Mouse (Mus musculus) lung, postnatal 0 days (tissue): ENCODE measurements around the gene Rasal1. TPM values are rescaled to one million over a fixed set of nuclear protein-coding genes. Genes with fewer than 3 reads are reported as not detected.
A peak's percentile ranks its signal among the peaks of the same experiment; 100 is the strongest.

ENCODE experiments used
- ATAC-seq: fragments of 200-750 bp; cut with Nextera tagmentation; 2 replicates; pipeline ENCODE4 v1.8.0; 2017; ENCODE audit warnings: moderate library complexity
- DNase-seq: peaks from one replicate; pipeline ENCODE4 v3.0.0-alpha.2; 2016; ENCODE audit warnings: low spot score
- H3K27ac ChIP-seq: fragments of 300-500 bp; sonication (generic); 2 replicates; pipeline ENCODE4 v1.5.1; 2014; ENCODE audit warnings: antibody characterized with exemption, mild to moderate bottlenecking, low read length, mixed read lengths
- H3K27me3 ChIP-seq: fragments of 300-500 bp; sonication (generic); replicated peaks from 2 replicates; pipeline ENCODE4 v1.6.1; 2014; ENCODE audit warnings: low read length, mixed read lengths; ENCODE audit not compliant: insufficient read depth
- H3K36me3 ChIP-seq: fragments of 300-500 bp; sonication (generic); 2 replicates; pipeline ENCODE4 v1.6.1; 2014; ENCODE audit warnings: low read length, mixed read lengths; ENCODE audit not compliant: insufficient read depth
- H3K4me1 ChIP-seq: fragments of 300-500 bp; sonication (generic); 2 replicates; pipeline ENCODE4 v1.6.1; 2014; ENCODE audit warnings: antibody characterized with exemption, low read depth, low read length, mixed read lengths; ENCODE audit not compliant: insufficient read depth
- H3K4me2 ChIP-seq: fragments of 300-500 bp; sonication (generic); replicated peaks from 2 replicates; pipeline ENCODE4 v1.6.1; 2014; ENCODE audit warnings: low read depth, mild to moderate bottlenecking, low read length, moderate library complexity, mixed read lengths
- H3K4me3 ChIP-seq: fragments of 300-500 bp; sonication (generic); 2 replicates; pipeline ENCODE4 v1.5.1; 2014; ENCODE audit warnings: low read depth, low read length
- H3K9ac ChIP-seq: fragments of 300-500 bp; sonication (generic); replicated peaks from 2 replicates; pipeline ENCODE4 v1.6.1; 2014; ENCODE audit warnings: low read depth, mild to moderate bottlenecking
- H3K9me3 ChIP-seq: fragments of 300-500 bp; sonication (generic); 2 replicates; pipeline ENCODE4 v1.6.1; 2016; ENCODE audit warnings: low read length, mixed read lengths
- CTCF ChIP-seq: IDR thresholded peaks from 2 replicates; pipeline ENCODE4 v1.5.1; 2016; ENCODE audit warnings: antibody characterized with exemption, mild to moderate bottlenecking
- EP300 ChIP-seq: IDR thresholded peaks from 2 replicates; pipeline ENCODE4 v1.6.1; 2016; ENCODE audit warnings: antibody characterized with exemption, mild to moderate bottlenecking, control low read depth
- WGBS: fragments of 180-500 bp; shearing (Covaris S2); extraction: QIAGEN DNeasy Blood & Tissue Kit; methylation state at CpG from one replicate; pipeline ENCODE4 v1.1.7; 2014; 5-methylcytosine and 5-hydroxymethylcytosine counted together
- polyA plus RNA-seq: library from polyadenylated mRNA; unstranded; fragments of >200 nt; fragmentation: Nextera tagmentation; extraction: Ambion mirVana; gene quantifications from 2 replicates; pipeline ENCODE4 v1.2.1, GENCODE M21; 2015

Rasal1 gene
- polyA plus RNA-seq, 1 experiment from 2014 or later: not detected

GRCm38 (mm10) chr5:120627515-120628300 lies 20.9 kb upstream of the Rasal1 start:
- Histone ChIP-seq H3K27ac (no peak overlapping the region), H3K4me3 (no peak overlapping the region), H3K9ac (no peak overlapping the region), H3K9me3 (no peaks in the 10 kb centered on the region), H3K27me3 (no peaks in the 10 kb centered on the region), H3K4me2 (no peak overlapping the region), H3K36me3 (peaks cover 29% of the 10 kb centered on the region), H3K4me1 (no peaks in the 10 kb centered on the region)
- WGBS: 90% methylated on average over 15 of the region's 15 CpGs
- TF ChIP-seq CTCF: no peak
- no peak for TF ChIP-seq EP300
- ATAC-seq (no peak), DNase-seq (no peak)

- ATAC-seq (no peak), DNase-seq (no peak)
- no peak overlapping the region for H3K27ac ChIP-seq
- H3K9ac ChIP-seq: no peak overlapping the region
- H3K4me3 ChIP-seq: no peak overlapping the region
- no peaks in the 10 kb centered on the region for H3K27me3 ChIP-seq
- peaks cover 20% of the 10 kb centered on the region for H3K36me3 ChIP-seq
- no peak overlapping the region for H3K4me2 ChIP-seq
- TF ChIP-seq CTCF (no peak; the same call in 1 of the 2 replicates), EP300 (no peak)
- 53% methylated on average over 7 of the region's 7 CpGs for WGBS
- H3K9me3 ChIP-seq: no peaks in the 10 kb centered on the region
- H3K4me1 ChIP-seq: no peaks in the 10 kb centered on the region
Observed at GRCm38 (mm10) chr5:120628624-120629023, 20.0 kb upstream of the Rasal1 start.

GRCm38 (mm10) chr5:120631128-120631527 lies 17.5 kb upstream of the Rasal1 start:
- H3K9ac ChIP-seq: no peak overlapping the region
- no peaks in the 10 kb centered on the region for H3K9me3 ChIP-seq
- H3K36me3 ChIP-seq: peaks cover 15% of the 10 kb centered on the region
- no peak for DNase-seq
- no peak overlapping the region for H3K4me3 ChIP-seq
- no peaks in the 10 kb centered on the region for H3K4me1 ChIP-seq
- H3K4me2 ChIP-seq: no peak overlapping the region
- TF ChIP-seq CTCF (no peak), EP300 (no peak)
- no peak overlapping the region for H3K27ac ChIP-seq
- ATAC-seq: no peak
- WGBS: 13% methylated on average over 29 of the region's 29 CpGs
- no peaks in the 10 kb centered on the region for H3K27me3 ChIP-seq

GRCm38 (mm10) chr5:120631892-120632291 lies 16.7 kb upstream of the Rasal1 start:
- no peak for ATAC-seq
- no peak overlapping the region for H3K9ac ChIP-seq
- no peak overlapping the region for H3K4me3 ChIP-seq
- TF ChIP-seq EP300 (no peak), CTCF (0 out of 2 replicates have a peak, but pooled peaks have one; percentile 1)
- H3K27ac ChIP-seq: no peak overlapping the region
- DNase-seq: no peak
- peaks cover 9% of the 10 kb centered on the region for H3K36me3 ChIP-seq
- no peaks in the 10 kb centered on the region for H3K4me1 ChIP-seq
- H3K9me3 ChIP-seq: no peaks in the 10 kb centered on the region
- 90% methylated on average over 5 of the region's 5 CpGs for WGBS
- no peak overlapping the region for H3K4me2 ChIP-seq
- no peaks in the 10 kb centered on the region for H3K27me3 ChIP-seq

GRCm38 (mm10) chr5:120634131-120634530 lies 14.5 kb upstream of the Rasal1 start, which contains the start of gene Cfap73:
Gene Cfap73 (minus strand): TSS chr5:120634235.
- no peaks in the 10 kb centered on the region for H3K27me3 ChIP-seq
- no peak for DNase-seq
- H3K4me3 ChIP-seq: no peak within 1 kb of the TSS
- no peak within 1 kb of the TSS for H3K4me2 ChIP-seq
- no peak for TF ChIP-seq EP300
- no peak for TF ChIP-seq CTCF
- no peak within 1 kb of the TSS for H3K27ac ChIP-seq
- ATAC-seq: no peak
- no peaks in the 10 kb centered on the region for H3K4me1 ChIP-seq
- WGBS: 40% methylated on average over 9 of the region's 9 CpGs
- no peaks in the 10 kb centered on the region for H3K9me3 ChIP-seq
- H3K9ac ChIP-seq: no peak within 1 kb of the TSS
- H3K36me3 ChIP-seq: no peaks in the 10 kb centered on the region

- no peak for ATAC-seq
- H3K36me3 ChIP-seq: no peaks in the 10 kb centered on the region
- 36% methylated on average over 5 of the region's 5 CpGs for WGBS
Observed at GRCm38 (mm10) chr5:120634860-120635259, 13.8 kb upstream of the Rasal1 start.

More at GRCm38 (mm10) chr5:120634860-120635259, 13.8 kb upstream of the Rasal1 start:
- Histone ChIP-seq H3K27me3 (no peaks in the 10 kb centered on the region), H3K9me3 (no peaks in the 10 kb centered on the region), H3K9ac (no peak overlapping the region), H3K4me2 (no peak overlapping the region), H3K4me3 (no peak overlapping the region), H3K27ac (no peak overlapping the region), H3K4me1 (no peaks in the 10 kb centered on the region)
- no peak for DNase-seq
- TF ChIP-seq EP300 (no peak), CTCF (no peak)
